Mouse (Mus musculus) brain, adult 2 months (tissue): ENCODE results near the gene Tmem178b.
A peak's percentile ranks its signal among the peaks of the same experiment; 100 is the strongest.

Experiments
- DNase-seq: peaks from one replicate; pipeline ENCODE4 v3.0.0; 2011; ENCODE audit warnings: low read depth, low spot score

The Tmem178b gene

GRCm38 (mm10) chr6:39872901-39873591, at the start of gene Tmem178b:
TSS of gene Tmem178b (plus strand) at chr6:39873271.
- peak; percentile 73 for DNase-seq

DNA sequence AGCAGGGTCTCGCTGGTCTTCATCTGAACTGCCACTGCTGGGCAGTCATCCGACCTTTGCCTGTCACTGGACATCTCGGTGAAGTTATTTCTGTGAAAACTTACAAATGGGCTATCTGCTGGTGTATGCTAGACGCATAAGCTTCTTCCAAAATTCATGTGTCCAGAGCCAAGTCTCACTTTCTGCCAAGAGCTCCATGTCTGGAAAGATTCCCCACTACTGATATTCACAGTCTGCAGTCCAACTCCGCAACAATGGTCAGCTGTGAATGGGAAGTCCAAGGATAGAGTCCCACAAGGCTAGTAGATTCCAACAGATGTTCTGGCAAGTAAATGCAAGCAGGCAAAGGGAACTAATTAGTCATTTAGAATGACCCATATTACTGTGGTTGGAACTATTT, 44.3 kb upstream of the Tmem178b start:
- DNase-seq = peak; percentile 25

DNA sequence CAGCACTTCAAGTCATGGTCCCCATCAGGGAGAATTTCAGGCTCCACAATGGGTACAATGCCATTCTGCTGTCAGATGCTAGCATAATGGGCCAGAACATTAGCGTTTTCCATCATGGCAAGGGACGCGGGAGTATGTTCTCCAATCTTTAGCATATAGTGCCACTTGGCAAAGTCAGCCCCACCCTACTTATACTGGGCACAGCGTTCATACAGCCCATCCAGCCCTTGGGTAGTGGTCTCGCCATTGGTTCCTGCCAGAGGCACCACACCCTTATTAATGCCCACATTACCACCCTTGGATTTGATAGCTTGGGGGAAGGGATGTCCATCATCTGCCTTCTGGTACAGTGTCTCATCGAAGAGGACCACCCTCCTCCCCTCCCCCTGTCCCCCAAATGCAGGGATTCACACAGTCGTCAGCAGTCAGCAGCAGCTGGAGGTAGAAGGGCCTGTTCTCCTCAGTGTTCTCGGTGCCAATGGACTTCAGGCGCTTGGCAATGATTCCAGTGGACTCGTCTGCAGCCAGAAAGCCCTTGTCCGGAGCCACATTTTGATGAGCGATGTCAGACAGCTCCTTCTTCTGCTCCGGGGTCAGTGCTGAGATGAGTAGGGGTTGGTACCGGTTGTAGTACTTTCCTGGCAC, 29.3 kb upstream of the Tmem178b start:
- no peak for DNase-seq

GRCm38 (mm10) chr6:39847538-39847937, 25.5 kb upstream of the Tmem178b start:
- DNase-seq = no peak

GRCm38 (mm10) chr6:39848766-39849165, 24.3 kb upstream of the Tmem178b start:
- peak; percentile 43 for DNase-seq

DNA sequence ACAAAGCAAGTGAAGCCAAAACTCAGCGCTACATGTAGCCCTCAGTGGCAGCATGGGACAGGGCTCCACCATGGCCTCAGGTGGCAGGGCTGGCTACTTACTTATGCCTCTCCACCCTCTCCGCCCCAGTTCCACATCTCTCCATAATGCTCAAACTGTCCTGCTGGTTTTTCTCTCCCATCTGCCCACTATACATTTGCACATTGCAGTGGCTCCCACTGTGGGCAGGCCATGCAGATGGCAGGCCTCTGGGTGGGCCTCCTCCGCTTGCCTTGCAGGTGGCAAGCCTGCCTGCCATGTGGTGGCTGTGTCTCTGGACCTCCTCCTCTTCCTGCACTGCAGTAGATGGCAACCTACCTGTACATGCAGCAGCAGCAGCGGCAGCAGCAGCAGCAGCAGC, 23.4 kb upstream of the Tmem178b start:
- peak; percentile 65 for DNase-seq

- peak; percentile 94 for DNase-seq
Measured at GRCm38 (mm10) chr6:39870271-39871135, 2.6 kb upstream of the Tmem178b start.

DNA sequence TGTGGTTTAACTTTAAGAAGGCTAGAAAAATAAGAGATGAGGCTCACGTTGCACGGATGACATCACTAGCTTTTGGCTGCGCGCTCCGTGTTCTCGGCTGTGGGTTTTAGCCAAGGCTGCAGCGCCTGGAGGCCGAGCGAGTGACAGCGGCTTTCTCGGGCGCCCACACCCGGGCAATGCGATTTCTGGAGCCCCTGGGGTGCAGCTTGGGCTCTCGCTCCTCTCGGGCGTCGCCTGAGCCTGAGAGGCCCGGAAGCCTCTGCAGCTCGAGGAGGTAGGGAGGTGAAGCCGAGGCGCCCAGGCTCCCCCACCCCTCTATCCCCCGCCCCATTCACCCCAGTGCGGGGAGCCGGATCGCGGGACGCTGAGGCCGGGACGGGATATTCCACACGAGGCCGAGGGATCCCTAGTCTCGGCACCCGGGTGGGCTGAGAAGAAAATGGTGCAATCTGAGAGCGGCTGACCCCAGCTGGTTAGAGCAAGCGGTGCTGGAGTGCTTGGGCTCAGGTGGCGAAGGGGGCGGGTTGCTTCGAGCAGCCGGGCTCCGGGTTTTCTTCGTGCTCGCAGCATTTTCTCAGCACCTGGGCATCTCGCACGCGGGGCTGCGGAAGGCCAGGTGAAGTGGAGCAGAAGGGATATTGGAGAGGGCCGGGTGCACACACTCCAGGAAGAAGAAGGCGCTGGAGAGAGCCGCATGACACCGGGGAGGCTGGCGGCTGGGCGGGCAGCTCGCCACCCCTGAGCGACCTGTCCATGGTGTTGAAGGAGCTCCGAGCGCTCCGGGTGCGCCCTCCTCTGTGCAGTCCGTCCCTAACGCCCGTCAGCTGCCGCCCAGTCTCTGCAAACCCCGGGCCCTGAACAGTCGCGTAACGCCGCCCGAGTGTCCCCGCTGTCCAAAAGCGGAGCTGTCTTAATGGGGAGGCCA, 1.4 kb upstream of the Tmem178b start:
- peak; percentile 98 for DNase-seq

- DNase-seq = peak; percentile 58
Measured at GRCm38 (mm10) chr6:39872306-39872900, 668 bp upstream of the Tmem178b start.

DNA sequence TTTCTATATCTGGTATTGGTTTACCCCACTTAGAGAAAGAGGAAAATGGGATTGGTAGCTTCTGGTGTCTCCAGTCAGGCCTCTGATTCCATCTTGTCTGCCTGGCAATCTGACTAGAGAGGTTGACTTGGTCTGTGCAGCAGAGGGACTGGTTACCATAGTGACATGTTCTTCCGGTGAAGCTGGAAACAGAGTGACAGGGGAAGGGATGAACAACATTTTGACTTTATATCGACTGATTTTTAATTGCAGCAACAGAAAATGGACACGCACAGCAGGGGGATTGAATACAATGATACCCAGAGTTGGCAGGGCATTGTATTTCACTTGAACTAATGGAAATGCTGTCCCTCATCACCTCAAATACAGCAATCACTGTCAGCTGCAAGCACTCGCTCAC, 2.1 kb downstream of the Tmem178b start:
- peak; percentile 78 for DNase-seq

- DNase-seq = peak; percentile 24
Measured at GRCm38 (mm10) chr6:39876444-39876843, 3.4 kb downstream of the Tmem178b start.

DNA sequence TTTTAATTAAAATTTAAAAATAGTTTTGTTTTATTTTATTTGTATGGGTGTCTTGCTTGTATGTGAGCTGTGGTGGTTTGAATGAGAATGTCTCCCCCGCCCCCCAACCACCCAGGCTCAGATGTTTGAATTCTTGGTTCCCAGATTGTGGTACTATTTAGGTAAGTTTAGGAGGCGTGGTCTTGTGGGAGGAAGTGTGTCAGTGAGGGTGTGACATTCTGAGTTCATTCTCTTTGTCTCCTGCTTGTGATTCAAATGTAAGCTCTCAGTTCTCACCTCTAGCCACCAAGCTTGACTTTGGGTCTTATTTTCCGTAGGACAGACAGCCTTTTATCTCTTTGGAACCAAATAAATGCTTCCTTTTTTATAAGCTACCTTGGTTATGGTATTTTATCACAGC, 17.7 kb downstream of the Tmem178b start:
- DNase-seq = peak; percentile 51

- DNase-seq = peak; percentile 69
Measured at GRCm38 (mm10) chr6:39896500-39896899, 23.4 kb downstream of the Tmem178b start.

- no peak for DNase-seq
Measured at GRCm38 (mm10) chr6:39899231-39899630, 26.2 kb downstream of the Tmem178b start.

- no peak for DNase-seq
Measured at GRCm38 (mm10) chr6:39903220-39903773, 30.2 kb downstream of the Tmem178b start.

GRCm38 (mm10) chr6:39903845-39904244, 30.8 kb downstream of the Tmem178b start:
- DNase-seq = peak; percentile 92

GRCm38 (mm10) chr6:39914956-39915355, 41.9 kb downstream of the Tmem178b start:
- peak; percentile 69 for DNase-seq

- DNase-seq = peak; percentile 70
Measured at GRCm38 (mm10) chr6:39915636-39916281, 42.7 kb downstream of the Tmem178b start.

GRCm38 (mm10) chr6:39916514-39916913, 43.4 kb downstream of the Tmem178b start:
- peak; percentile 54 for DNase-seq

DNA sequence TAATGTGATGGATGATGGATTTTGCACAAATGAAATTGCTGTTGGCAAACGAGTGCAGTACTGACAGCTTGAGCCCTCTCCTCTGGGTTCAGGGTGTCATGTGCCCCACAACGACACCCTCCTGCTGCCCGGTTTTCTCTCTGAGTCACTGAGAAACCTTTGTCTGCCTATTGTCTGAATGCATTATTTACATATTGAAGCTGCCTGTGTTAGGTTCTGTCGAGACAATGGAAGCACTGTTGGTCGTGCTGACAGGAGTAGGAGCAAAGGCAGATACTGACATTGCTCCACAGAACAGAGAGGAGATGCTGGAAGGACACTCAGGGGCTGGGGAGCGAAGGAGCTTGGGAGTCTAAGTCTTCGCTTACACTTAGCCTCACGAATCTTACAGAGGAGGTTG, 44.2 kb downstream of the Tmem178b start:
- peak; percentile 90 for DNase-seq
